Mouse (Mus musculus) MEL (cell line): Measurements from ENCODE around the gene Cabp4.

ENCODE experiments used
- CHD2 ChIP-seq: IDR thresholded peaks from 2 replicates; pipeline ENCODE4 v1.6.1; 2011; ENCODE audit warnings: low read length, improper control_type of control experiment
- ETS1 ChIP-seq: IDR thresholded peaks from 2 replicates; pipeline ENCODE4 v1.6.1; 2012; ENCODE audit warnings: low read depth, mild to moderate bottlenecking, inconsistent platforms, low read length, improper control_type of control experiment, moderate library complexity
- GATA1 ChIP-seq: IDR thresholded peaks from 2 replicates; pipeline ENCODE4 v1.6.1; 2011; ENCODE audit warnings: low read depth, low read length, improper control_type of control experiment
- MAZ ChIP-seq: IDR thresholded peaks from 2 replicates; pipeline ENCODE4 v1.6.1; 2012; ENCODE audit warnings: low read depth, mild to moderate bottlenecking, inconsistent platforms, low read length, improper control_type of control experiment
- POLR2A ChIP-seq, 2 experiments: IDR thresholded peaks; 2 replicates each; pipeline ENCODE4 v1.6.1; 2011 to 2012; ENCODE audit warnings: low read length in 2 of 2, mild to moderate bottlenecking in 2 of 2, control low read depth in 1 of 2, improper control_type of control experiment in 1 of 2, low read depth in 1 of 2, moderate library complexity in 1 of 2; ENCODE audit not compliant: control insufficient read depth in 1 of 2, insufficient read depth in 1 of 2, poor library complexity in 1 of 2
- POLR2AphosphoS2 ChIP-seq: IDR thresholded peaks from 2 replicates; pipeline ENCODE4 v1.6.1; 2011; ENCODE audit warnings: low read length, improper control_type of control experiment
- USF1 ChIP-seq: IDR thresholded peaks from 2 replicates; pipeline ENCODE4 v1.6.1; 2014; ENCODE audit warnings: low read depth, mild to moderate bottlenecking, inconsistent platforms, low read length, improper control_type of control experiment, moderate library complexity

DNA sequence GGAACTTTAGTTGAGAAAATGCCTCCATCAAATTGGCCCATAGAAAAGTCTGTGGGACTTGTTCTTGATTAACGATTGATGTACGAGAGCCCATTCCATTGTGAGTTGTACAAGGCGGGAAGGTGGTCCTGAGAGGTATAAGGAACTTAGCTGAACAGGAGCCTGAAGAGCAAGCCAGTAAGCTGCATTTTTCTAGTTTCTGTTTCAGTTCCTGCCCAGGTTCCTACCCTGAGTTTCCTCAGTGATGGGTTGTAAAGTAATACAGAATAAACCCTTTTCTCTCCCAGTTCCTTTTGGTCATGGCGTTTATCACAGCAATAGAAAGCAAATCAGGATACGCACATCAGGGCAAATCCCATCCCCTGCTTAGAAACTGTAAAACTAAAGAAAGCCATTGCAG lies 5.9 kb downstream of the Cabp4 start:
- TF ChIP-seq POLR2AphosphoS2 (no peak), ETS1 (no peak), MAZ (no peak), GATA1 (no peak), USF1 (no peak), POLR2A (IDR thresholded peaks at IDR 0.05; ENCODE audit: control insufficient read depth in 1 of 2, insufficient read depth in 1 of 2, low read depth in 1 of 2, low read length in 2 of 2, poor library complexity in 1 of 2) (no peak), CHD2 (no peak)
